13 mouse cellular contexts compared by ENCODE assay signal in genomic region chr8:45602019-45602418, GRCm38 (mm10).
DNase-seq lines count a peak whose midpoint lies in the region; ATAC-seq lines count a peak whose summit lies in the region.
"Had no signal": no experiment of that assay in that cellular context is flagged by ENCODE, and none has a peak within 500 bp of the region (broad histone marks: within the 10 kb centered on the region; RNA-seq: fewer than 3 reads in every experiment).

No protein-coding gene starts in this region.

- WGBS in heart, embryonic 11.5 days (ENCODE audit: insufficient replicate concordance), result 78% methylated on average over 4 of the region's 4 CpGs
- 53% methylated on average over 4 of the region's 4 CpGs for WGBS in heart, embryonic 16.5 days

- peak; percentile 93 for DNase-seq in heart, adult 11 months
- peak; percentile 34 for DNase-seq in urinary bladder, postnatal 14 days (ENCODE audit: low spot score)
- no peak for DNase-seq in urinary bladder, adult 2 months (ENCODE audit: low spot score)
- DNase-seq in skeletal muscle tissue, adult 2 months (ENCODE audit: low read depth, low spot score), result peak; percentile 79
- no peak for DNase-seq in yolk sac, embryonic 10.5 days (ENCODE audit: low spot score)
- no peak for DNase-seq in thymus, postnatal 0 days (ENCODE audit: low spot score)
- DNase-seq: liver, postnatal 0 days; thymus, postnatal 25 days had no signal

- H3K4me2 ChIP-seq in heart, embryonic 11.5 days, result no peak overlapping the region
- H3K4me2 ChIP-seq in heart, embryonic 16.5 days (ENCODE audit: low read depth, low read length), result no peak overlapping the region
- H3K4me2 ChIP-seq: hindbrain, embryonic 15.5 days had no signal

- no peak for ATAC-seq in heart, embryonic 11.5 days (replicated peaks; ENCODE audit: insufficient number of reproducible peaks, low FRiP score, low TSS enrichment)
- no peak for ATAC-seq in heart, embryonic 16.5 days (replicated peaks; ENCODE audit: extremely low read depth, insufficient read depth, low FRiP score)
- ATAC-seq: forebrain, embryonic 16.5 days; liver, postnatal 0 days had no signal

- no peak overlapping the region for H3K4me3 ChIP-seq in heart, embryonic 11.5 days (ENCODE audit: low read depth, low read length)
- H3K4me3 ChIP-seq in heart, embryonic 16.5 days (ENCODE audit: low read length), result no peak overlapping the region
- H3K4me3 ChIP-seq: hindbrain, embryonic 15.5 days had no signal

- no peak overlapping the region for H3K9ac ChIP-seq in heart, embryonic 11.5 days (ENCODE audit: low read depth, low read length)
- H3K9ac ChIP-seq in heart, embryonic 16.5 days (ENCODE audit: low read length), result no peak overlapping the region
- H3K9ac ChIP-seq: hindbrain, embryonic 15.5 days; liver, postnatal 0 days had no signal

- H3K4me1 ChIP-seq in heart, embryonic 11.5 days (ENCODE audit: control insufficient read depth, insufficient read depth, low read length), result peaks cover 2% of the 10 kb centered on the region; the same call in 1 of the 2 replicates
- peaks cover 20% of the 10 kb centered on the region for H3K4me1 ChIP-seq in heart, embryonic 16.5 days (ENCODE audit: control insufficient read depth, insufficient read depth, low read length)

- H3K9me3 ChIP-seq in heart, embryonic 11.5 days (replicated peaks; ENCODE audit: control insufficient read depth, low read length), result no peaks in the 10 kb centered on the region
- no peaks in the 10 kb centered on the region for H3K9me3 ChIP-seq in heart, embryonic 16.5 days (replicated peaks; ENCODE audit: control insufficient read depth, low read length)
- H3K9me3 ChIP-seq: hindbrain, embryonic 15.5 days had no signal

- no peaks in the 10 kb centered on the region for H3K36me3 ChIP-seq in heart, embryonic 11.5 days (ENCODE audit: control insufficient read depth, insufficient read depth, low read length)
- H3K36me3 ChIP-seq in heart, embryonic 16.5 days (ENCODE audit: control insufficient read depth, insufficient read depth), result no peaks in the 10 kb centered on the region
- H3K36me3 ChIP-seq: hindbrain, embryonic 15.5 days had no signal

- no peak overlapping the region for H3K27ac ChIP-seq in heart, embryonic 11.5 days (ENCODE audit: low read depth, low read length)
- peak overlapping the region; percentile 27 for H3K27ac ChIP-seq in heart, embryonic 16.5 days (ENCODE audit: low read length)
- H3K27ac ChIP-seq: hindbrain, embryonic 15.5 days had no signal

- H3K27me3 ChIP-seq in heart, embryonic 11.5 days (ENCODE audit: control insufficient read depth, insufficient read depth, low read length), result no peaks in the 10 kb centered on the region
- no peaks in the 10 kb centered on the region for H3K27me3 ChIP-seq in heart, embryonic 16.5 days (ENCODE audit: control insufficient read depth, insufficient read depth, low read length)
- H3K27me3 ChIP-seq: CH12.LX; hindbrain, embryonic 15.5 days had no signal

Comparison
In these comparisons a context has a peak if more than half of its experiments do, and no peak if none do; other contexts are left out.
1. DNase-seq: peak in heart, adult 11 months (single experiment), urinary bladder, postnatal 14 days (single experiment) and skeletal muscle tissue, adult 2 months (single experiment); none in urinary bladder, adult 2 months (single experiment), yolk sac, embryonic 10.5 days (single experiment) and thymus, postnatal 0 days (single experiment).